Mouse (Mus musculus): Measurements from ENCODE around the gene Itpa. TPM values are rescaled to one million over a fixed set of nuclear protein-coding genes. Genes with fewer than 3 reads are reported as not detected.

Itpa gene
- total RNA-seq, 2 experiments from 2014 or later: 28.1 to 31.2 TPM

- no peak for DNase-seq
These were observed 11.6 kb upstream of the Itpa start for GRCm38 (mm10) chr2:130655660-130656339.

- DNase-seq: no peak
These were observed 10.9 kb upstream of the Itpa start for GRCm38 (mm10) chr2:130656536-130656935.

GRCm38 (mm10) chr2:130657541-130657940 lies 9.9 kb upstream of the Itpa start:
- DNase-seq: no peak

- DNase-seq: no peak
These were observed 8.9 kb upstream of the Itpa start for GRCm38 (mm10) chr2:130658530-130658929.

- no peak for DNase-seq
These were observed 4.1 kb upstream of the Itpa start for GRCm38 (mm10) chr2:130663342-130663741.

GRCm38 (mm10) chr2:130664102-130664701 lies 3.2 kb upstream of the Itpa start, which contains the start of gene Ddrgk1:
TSS of gene Ddrgk1 (minus strand) at chr2:130664659.
- DNase-seq: peak; percentile 94 to 98

- DNase-seq: peak; percentile 34 to 56
These were observed 9.8 kb downstream of the Itpa start for GRCm38 (mm10) chr2:130677211-130677610.

- DNase-seq: no peak
These were observed 11.7 kb downstream of the Itpa start for GRCm38 (mm10) chr2:130679154-130679553.

GRCm38 (mm10) chr2:130679899-130680298 lies 12.5 kb downstream of the Itpa start:
- no peak for DNase-seq

GRCm38 (mm10) chr2:130681531-130681930 lies 14.1 kb downstream of the Itpa start:
- no peak for DNase-seq

GRCm38 (mm10) chr2:130685426-130685825 lies 18.0 kb downstream of the Itpa start:
- no peak for DNase-seq

GRCm38 (mm10) chr2:130689011-130689410 lies 21.6 kb downstream of the Itpa start:
- DNase-seq: peak in 1 of 2 experiments; percentile 23

- peak; percentile 31 to 34 for DNase-seq
These were observed 26.2 kb downstream of the Itpa start for GRCm38 (mm10) chr2:130693563-130693962.

GRCm38 (mm10) chr2:130696700-130697152 lies 29.3 kb downstream of the Itpa start:
- peak in 1 of 2 experiments; percentile 16 for DNase-seq

- peak; percentile 83 to 84 for DNase-seq
These were observed 29.9 kb downstream of the Itpa start, which contains the start of gene Slc4a11 for GRCm38 (mm10) chr2:130697153-130697810. TSS of gene Slc4a11 (minus strand) at chr2:130697519.

GRCm38 (mm10) chr2:130697821-130698266 lies 30.4 kb downstream of the Itpa start:
- peak; percentile 17 to 34 for DNase-seq

- no peak for DNase-seq
These were observed 36.9 kb downstream of the Itpa start for GRCm38 (mm10) chr2:130704040-130705001.

GRCm38 (mm10) chr2:130705178-130705577 lies 37.8 kb downstream of the Itpa start:
- no peak for DNase-seq

GRCm38 (mm10) chr2:130706602-130707001 lies 39.2 kb downstream of the Itpa start:
- DNase-seq: no peak

GRCm38 (mm10) chr2:130707057-130707456 lies 39.6 kb downstream of the Itpa start:
- no peak for DNase-seq

GRCm38 (mm10) chr2:130717951-130718350 lies 50.5 kb downstream of the Itpa start:
- no peak for DNase-seq

GRCm38 (mm10) chr2:130724369-130724768 lies 57.0 kb downstream of the Itpa start:
- DNase-seq: no peak

Measured in adrenal gland, postnatal 36 days (tissue).